Mouse (Mus musculus) central nervous system, embryonic 11.5 days (tissue): ENCODE results near the gene Ak9. TPM values are rescaled to one million over a fixed set of nuclear protein-coding genes. Genes with fewer than 3 reads are reported as not detected.

Experiments used
- polyA plus RNA-seq: library from polyadenylated mRNA; depleted of rRNA; stranded (reverse); fragments of >200 nt; gene quantifications from 2 replicates; pipeline ENCODE4 v1.2.3, GENCODE M21; 2012; rRNA removed

Gene Ak9
- polyA plus RNA-seq, result 0.06 and 0.08 TPM in 2 replicates

GRCm38 (mm10) chr10:41303639-41304444 lies at the start of gene Ak9:
TSS of gene Ak9 (plus strand) at chr10:41303980.

GRCm38 (mm10) chr10:41302689-41303431 lies 920 bp upstream of the Ak9 start, which contains the start of gene Fig4:
TSS of gene Fig4 (minus strand) at chr10:41303260.

GRCm38 (mm10) chr10:41450137-41450670 lies 146.4 kb downstream of the Ak9 start, which contains the start of gene Zbtb24:
TSS of gene Zbtb24 (plus strand) at chr10:41450383.

GRCm38 (mm10) chr10:41476171-41477017 lies 172.6 kb downstream of the Ak9 start, which contains the start of gene Mical1:
TSS of gene Mical1 (plus strand) at chr10:41476314.

Other genes with a start within 250 kb of the Ak9 start
- 0.02 TPM in 1 of 2 replicates, not detected in the other for gene Gpr6, start 231.7 kb upstream of the Ak9 start, polyA plus RNA-seq
- 10.4 and 12.6 TPM in 2 replicates for gene Fig4, start 720 bp upstream of the Ak9 start, polyA plus RNA-seq
- 12.8 and 18.7 TPM in 2 replicates for gene Zbtb24, start 146.4 kb downstream of the Ak9 start, polyA plus RNA-seq
- gene Mical1, start 172.3 kb downstream of the Ak9 start, polyA plus RNA-seq, result 43.6 and 45.1 TPM in 2 replicates
- gene Smpd2, start 186.4 kb downstream of the Ak9 start, polyA plus RNA-seq, result 44.9 and 58.5 TPM in 2 replicates
- gene Ppil6, start 186.5 kb downstream of the Ak9 start, polyA plus RNA-seq, result 0.81 and 1.7 TPM in 2 replicates
- gene Cd164, start 215.4 kb downstream of the Ak9 start, polyA plus RNA-seq, result 40.8 and 115 TPM in 2 replicates